Mouse (Mus musculus) forebrain, postnatal 0 days (tissue): Measurements from ENCODE around the gene Gba. TPM values are rescaled to one million over a fixed set of nuclear protein-coding genes. Genes with fewer than 3 reads are reported as not detected.

Experiments used
- ATAC-seq: fragments of 200-750 bp; cut with Nextera tagmentation; 2 replicates; pipeline ENCODE4 v1.8.0; 2017; ENCODE audit warnings: mild to moderate bottlenecking, moderate library complexity
- DNase-seq: peaks from one replicate; pipeline ENCODE4 v3.0.0-alpha.2; 2015
- H3K27ac ChIP-seq: fragments of 300-500 bp; sonication (generic); 2 replicates; pipeline ENCODE4 v1.5.1; 2014; ENCODE audit warnings: low read depth, mild to moderate bottlenecking, antibody characterized with exemption, low read length, moderate library complexity, mixed read lengths
- H3K27me3 ChIP-seq: fragments of 300-500 bp; sonication (generic); 2 replicates; pipeline ENCODE4 v1.6.1; 2014; ENCODE audit warnings: mild to moderate bottlenecking, low read length, mixed read lengths; ENCODE audit not compliant: insufficient read depth
- H3K36me3 ChIP-seq: fragments of 300-500 bp; sonication (generic); 2 replicates; pipeline ENCODE4 v1.6.1; 2014; ENCODE audit warnings: mild to moderate bottlenecking, moderate library complexity; ENCODE audit not compliant: insufficient read depth
- H3K4me1 ChIP-seq: fragments of 300-500 bp; sonication (generic); 2 replicates; pipeline ENCODE4 v1.6.1; 2014; ENCODE audit warnings: antibody characterized with exemption; ENCODE audit not compliant: insufficient read depth
- H3K4me2 ChIP-seq: fragments of 300-500 bp; sonication (generic); 2 replicates; pipeline ENCODE4 v1.6.1; 2014; ENCODE audit warnings: low read depth, mild to moderate bottlenecking, moderate library complexity
- H3K4me3 ChIP-seq: fragments of 300-500 bp; sonication (generic); 2 replicates; pipeline ENCODE4 v1.5.1; 2014; ENCODE audit warnings: low read depth, low read length, mixed read lengths
- H3K9ac ChIP-seq: fragments of 300-500 bp; sonication (generic); 2 replicates; pipeline ENCODE4 v1.6.1; 2014; ENCODE audit warnings: mild to moderate bottlenecking
- H3K9me3 ChIP-seq: fragments of 300-500 bp; sonication (generic); 2 replicates; pipeline ENCODE4 v1.6.1; 2016; ENCODE audit warnings: low read length
- CTCF ChIP-seq: sonication (generic); IDR thresholded peaks from 2 replicates; pipeline ENCODE4 v1.5.1; 2016; ENCODE audit warnings: antibody characterized with exemption, control low read depth, low read depth
- WGBS: fragments of 180-500 bp; shearing (Covaris S2); extraction: QIAGEN DNeasy Blood & Tissue Kit; methylation state at CpG from one replicate; pipeline ENCODE4 v1.1.7; 2014; 5-methylcytosine and 5-hydroxymethylcytosine counted together
- polyA plus RNA-seq: library from polyadenylated mRNA; unstranded; fragments of >200 nt; fragmentation: Nextera tagmentation; extraction: Ambion mirVana; gene quantifications from 2 replicates; pipeline ENCODE4 v1.2.1, GENCODE M21; 2015
- total RNA-seq: library from RNA; depleted of rRNA; stranded (reverse); fragments of >200 nt; gene quantifications from 2 replicates; pipeline ENCODE4 v1.2.3, GENCODE M21; 2014

The Gba gene
- total and polyA plus RNA-seq, 2 experiments from 2014 or later, result 41.7 to 51.1 TPM

GRCm38 (mm10) chr3:89175544-89175943 lies 27.2 kb upstream of the Gba start:
- no peak overlapping the region for H3K27ac ChIP-seq
- H3K9ac ChIP-seq, result no peak overlapping the region
- no peak overlapping the region for H3K4me2 ChIP-seq
- ATAC-seq (no peak), DNase-seq (no peak)
- no peak overlapping the region for H3K4me3 ChIP-seq
- no peak for TF ChIP-seq CTCF
- WGBS, result 93% methylated on average over 10 of the region's 10 CpGs
- peaks cover 69% of the 10 kb centered on the region for H3K36me3 ChIP-seq
- H3K9me3 ChIP-seq, result no peaks in the 10 kb centered on the region
- H3K4me1 ChIP-seq, result peaks cover 8% of the 10 kb centered on the region
- H3K27me3 ChIP-seq, result no peaks in the 10 kb centered on the region

DNA sequence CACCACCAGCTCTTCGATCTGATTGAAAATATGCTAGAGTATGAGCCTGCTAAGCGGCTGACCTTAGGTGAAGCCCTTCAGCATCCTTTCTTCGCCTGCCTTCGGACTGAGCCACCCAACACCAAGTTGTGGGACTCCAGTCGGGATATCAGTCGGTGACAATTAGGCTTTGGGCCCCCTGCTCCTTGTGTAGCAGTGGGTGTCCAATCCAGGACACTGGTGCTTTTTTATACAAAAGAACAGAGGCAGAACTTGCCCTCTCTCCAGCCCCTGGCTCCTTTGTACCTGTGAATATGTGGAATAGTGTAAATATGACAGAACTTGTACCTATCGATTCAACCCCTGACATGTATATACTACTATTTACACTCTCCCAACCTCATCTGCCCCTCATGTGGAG lies 26.3 kb upstream of the Gba start:
- ATAC-seq (no peak), DNase-seq (no peak)
- H3K9ac ChIP-seq, result no peak overlapping the region
- H3K27me3 ChIP-seq, result no peaks in the 10 kb centered on the region
- peaks cover 70% of the 10 kb centered on the region for H3K36me3 ChIP-seq
- H3K4me3 ChIP-seq, result no peak overlapping the region
- TF ChIP-seq CTCF, result no peak
- H3K27ac ChIP-seq, result no peak overlapping the region
- no peaks in the 10 kb centered on the region for H3K9me3 ChIP-seq
- WGBS, result 83% methylated on average over 7 of the region's 7 CpGs
- peaks cover 8% of the 10 kb centered on the region for H3K4me1 ChIP-seq
- no peak overlapping the region for H3K4me2 ChIP-seq

DNA sequence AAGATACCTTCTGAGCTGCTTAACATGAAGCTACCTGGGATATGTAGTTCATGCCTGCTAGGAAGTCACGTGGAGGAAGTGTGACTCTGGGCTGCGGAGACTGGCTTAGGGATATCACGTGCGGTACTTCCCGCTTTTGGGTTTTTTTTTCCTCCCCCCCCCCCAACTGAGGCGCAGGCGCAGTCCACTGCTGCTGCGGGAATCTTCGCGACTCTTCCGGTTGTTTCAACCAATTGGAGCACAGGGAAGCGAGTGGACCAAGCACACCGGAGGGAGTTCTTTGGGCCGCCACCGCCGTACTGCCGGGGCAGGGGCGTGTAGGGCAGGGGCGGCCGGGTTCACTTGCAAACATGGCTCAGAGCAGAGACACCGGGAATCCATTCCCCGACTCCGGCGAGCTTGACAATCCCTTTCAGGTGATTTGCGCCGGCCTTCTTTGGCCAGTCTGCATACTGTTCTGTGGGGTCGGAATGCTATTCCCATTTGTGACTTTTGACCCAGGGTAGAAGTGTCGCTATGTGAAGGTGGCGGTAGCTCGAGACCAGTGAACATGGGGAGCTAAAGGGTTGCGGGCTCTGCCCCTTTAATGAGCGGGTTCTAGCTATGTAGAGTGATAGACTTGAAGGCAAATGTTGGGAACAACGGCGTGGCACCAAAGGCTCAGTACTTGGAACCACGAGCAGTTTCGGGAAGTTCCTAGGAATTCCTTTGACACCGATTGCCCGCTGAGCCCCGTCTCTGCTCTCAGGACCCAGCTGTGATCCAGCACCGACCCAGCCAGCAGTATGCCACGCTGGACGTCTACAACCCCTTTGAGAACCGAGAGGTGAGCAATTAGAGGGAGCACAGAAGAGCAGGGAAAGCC lies 25.3 kb upstream of the Gba start, which contains the start of gene Scamp3:
TSS of gene Scamp3 (plus strand) at position 232 of the 865 bp plus-strand sequence.
- Histone ChIP-seq H3K4me1 (peaks cover 8% of the 10 kb centered on the region), H3K27ac (peak within 1 kb of the TSS; percentile 64), H3K36me3 (peaks cover 70% of the 10 kb centered on the region), H3K4me3 (peak within 1 kb of the TSS; percentile 72), H3K4me2 (peak within 1 kb of the TSS; percentile 78), H3K27me3 (no peaks in the 10 kb centered on the region), H3K9me3 (no peaks in the 10 kb centered on the region), H3K9ac (peak within 1 kb of the TSS; percentile 70)
- ATAC-seq (peak; percentile 99), DNase-seq (peak; percentile 97)
- TF ChIP-seq CTCF, result no peak
- under 1% methylated on average over 43 of the region's 43 CpGs for WGBS

DNA sequence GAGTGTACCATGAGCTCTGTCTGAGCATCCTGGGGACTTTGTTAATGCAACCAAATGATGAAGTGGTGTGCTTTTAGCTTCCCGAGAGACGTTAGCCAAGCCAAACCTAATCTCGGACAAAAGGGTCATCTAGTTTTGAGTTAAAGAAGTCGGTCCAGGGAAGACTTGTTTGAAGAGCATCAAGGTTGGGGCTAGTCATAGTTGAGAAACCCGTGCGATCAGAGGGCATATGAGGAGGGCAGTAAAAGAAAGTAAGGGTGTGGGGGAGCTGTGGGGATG lies 24.7 kb upstream of the Gba start:
- Histone ChIP-seq H3K9me3 (no peaks in the 10 kb centered on the region), H3K27ac (no peak overlapping the region), H3K36me3 (peaks cover 68% of the 10 kb centered on the region), H3K4me2 (peak overlapping the region; percentile 78), H3K27me3 (no peaks in the 10 kb centered on the region), H3K9ac (peak overlapping the region; percentile 70), H3K4me3 (peak overlapping the region; percentile 72), H3K4me1 (peaks cover 8% of the 10 kb centered on the region)
- no peak for DNase-seq
- TF ChIP-seq CTCF, result no peak
- WGBS, result 8% methylated on average over 6 of the region's 6 CpGs
- ATAC-seq, result no peak

DNA sequence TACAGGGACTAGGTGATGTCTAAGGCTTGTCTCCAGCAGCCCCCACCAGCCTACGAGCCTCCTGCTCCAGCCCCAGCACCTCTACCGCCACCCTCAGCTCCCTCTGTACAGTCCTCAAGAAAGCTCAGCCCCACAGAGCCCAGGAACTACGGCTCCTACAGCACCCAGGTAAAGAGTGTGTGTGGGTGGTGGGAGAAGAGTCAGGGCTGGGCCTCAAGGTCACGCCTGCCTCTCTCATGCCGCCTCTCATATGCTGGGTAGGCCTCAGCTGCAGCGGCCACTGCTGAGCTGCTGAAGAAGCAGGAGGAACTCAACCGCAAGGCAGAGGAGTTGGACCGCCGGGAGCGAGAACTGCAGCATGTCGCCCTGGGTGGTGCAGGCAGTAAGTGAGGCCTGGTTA lies 23.7 kb upstream of the Gba start:
- no peak for TF ChIP-seq CTCF
- no peak overlapping the region for H3K9ac ChIP-seq
- ATAC-seq (no peak), DNase-seq (no peak)
- H3K4me2 ChIP-seq, result no peak overlapping the region
- WGBS, result 91% methylated on average over 11 of the region's 11 CpGs
- H3K9me3 ChIP-seq, result no peaks in the 10 kb centered on the region
- H3K36me3 ChIP-seq, result peaks cover 58% of the 10 kb centered on the region
- no peak overlapping the region for H3K4me3 ChIP-seq
- no peak overlapping the region for H3K27ac ChIP-seq
- H3K4me1 ChIP-seq, result peaks cover 14% of the 10 kb centered on the region
- H3K27me3 ChIP-seq, result no peaks in the 10 kb centered on the region

- Histone ChIP-seq H3K4me1 (peaks cover 23% of the 10 kb centered on the region), H3K4me2 (no peak overlapping the region), H3K36me3 (peaks cover 34% of the 10 kb centered on the region), H3K9ac (no peak overlapping the region), H3K9me3 (no peaks in the 10 kb centered on the region), H3K27ac (peak overlapping the region; percentile 89; the same call in 1 of the 2 replicates), H3K4me3 (no peak overlapping the region), H3K27me3 (no peaks in the 10 kb centered on the region)
- DNase-seq (no peak), ATAC-seq (no peak)
- 95% methylated on average over 27 of the region's 27 CpGs for WGBS
- no peak for TF ChIP-seq CTCF
These were observed 20.8 kb upstream of the Gba start for GRCm38 (mm10) chr3:89181749-89182500.

DNA sequence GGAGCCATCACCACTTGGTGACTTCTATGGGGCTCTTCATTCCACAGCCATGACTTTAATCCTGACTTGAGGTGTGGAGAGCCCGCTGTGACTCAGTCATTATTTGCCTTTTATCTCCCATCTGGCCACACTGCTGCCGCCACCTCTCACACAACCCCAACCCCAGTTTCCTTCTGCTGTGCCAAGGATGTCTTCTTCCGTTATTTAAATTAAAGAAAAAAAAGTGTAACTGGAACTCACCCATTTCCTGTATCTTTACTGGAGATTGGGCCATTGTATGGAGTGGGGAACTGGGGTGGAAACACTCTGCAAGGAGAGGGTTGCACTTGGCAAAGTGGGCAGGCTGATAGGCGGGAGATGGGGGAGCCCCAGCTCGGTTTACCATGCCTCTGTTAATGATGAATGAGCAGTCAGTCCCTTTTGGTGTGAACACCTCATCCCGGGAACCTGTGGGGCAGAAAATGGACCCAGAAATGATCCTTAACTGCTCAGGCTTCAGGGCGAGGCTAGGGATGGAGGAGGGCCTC lies 20.1 kb upstream of the Gba start:
- Histone ChIP-seq H3K4me3 (peak overlapping the region; percentile 65), H3K9me3 (no peaks in the 10 kb centered on the region), H3K27ac (peak overlapping the region; percentile 89), H3K9ac (peak overlapping the region; percentile 85), H3K4me2 (peak overlapping the region; percentile 93), H3K36me3 (peaks cover 40% of the 10 kb centered on the region), H3K4me1 (peaks cover 23% of the 10 kb centered on the region), H3K27me3 (no peaks in the 10 kb centered on the region)
- ATAC-seq (0 out of 2 replicates have a peak, but pooled peaks have one; percentile 2), DNase-seq (no peak)
- WGBS, result 48% methylated on average over 7 of the region's 7 CpGs
- TF ChIP-seq CTCF, result no peak
